Mouse (Mus musculus) frontal cortex, postnatal 10 days (tissue): ENCODE data around the gene Fntb.
"Not testable (repeated sequence)": the region's sequence is repeated elsewhere in the genome, so short reads cannot be mapped to it uniquely, and the experiment has no call there.

Experiments used
- DNase-seq, 2 experiments: peaks; one replicate each; pipeline ENCODE4 v3.0.0; 2022; ENCODE audit warnings: low spot score in 2 of 2, mixed read lengths in 1 of 2

Fntb gene

DNA sequence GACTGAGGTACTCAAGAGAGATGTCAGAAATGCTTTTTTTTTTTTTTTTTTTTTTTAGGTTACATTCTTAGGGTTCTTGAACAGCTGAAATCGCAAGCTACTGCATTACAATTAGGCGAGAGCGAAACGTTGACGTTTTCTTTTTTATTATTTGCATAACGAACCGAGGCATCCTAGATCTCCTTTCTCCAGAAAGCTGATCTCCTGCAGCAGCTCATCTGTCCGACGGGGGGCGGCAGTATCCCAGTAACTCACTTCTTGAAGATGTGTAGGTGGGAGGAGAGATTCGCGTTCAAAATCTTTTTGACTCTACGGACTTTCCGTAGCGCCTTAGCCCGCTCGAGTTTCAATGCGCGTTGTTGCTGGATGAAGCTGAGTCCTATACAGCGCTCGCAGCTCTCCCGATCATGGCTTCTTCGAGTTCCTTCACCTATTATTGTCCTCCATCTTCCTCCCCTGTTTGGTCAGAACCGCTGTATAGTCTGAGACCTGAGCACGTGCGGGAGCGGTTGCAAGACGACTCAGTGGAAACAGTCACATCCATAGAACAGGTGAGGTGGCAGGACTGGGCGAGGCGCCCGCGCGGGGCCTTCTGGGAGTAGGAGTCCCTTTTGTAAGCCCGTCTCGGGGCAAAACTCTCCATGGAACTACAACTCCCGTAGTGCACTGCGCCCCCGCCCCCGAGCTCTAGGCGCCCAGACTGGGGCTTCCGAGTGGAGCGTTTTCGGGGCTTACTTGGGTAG is 71.9 kb downstream of the Fntb start:
- peak; percentile 96 for DNase-seq

DNA sequence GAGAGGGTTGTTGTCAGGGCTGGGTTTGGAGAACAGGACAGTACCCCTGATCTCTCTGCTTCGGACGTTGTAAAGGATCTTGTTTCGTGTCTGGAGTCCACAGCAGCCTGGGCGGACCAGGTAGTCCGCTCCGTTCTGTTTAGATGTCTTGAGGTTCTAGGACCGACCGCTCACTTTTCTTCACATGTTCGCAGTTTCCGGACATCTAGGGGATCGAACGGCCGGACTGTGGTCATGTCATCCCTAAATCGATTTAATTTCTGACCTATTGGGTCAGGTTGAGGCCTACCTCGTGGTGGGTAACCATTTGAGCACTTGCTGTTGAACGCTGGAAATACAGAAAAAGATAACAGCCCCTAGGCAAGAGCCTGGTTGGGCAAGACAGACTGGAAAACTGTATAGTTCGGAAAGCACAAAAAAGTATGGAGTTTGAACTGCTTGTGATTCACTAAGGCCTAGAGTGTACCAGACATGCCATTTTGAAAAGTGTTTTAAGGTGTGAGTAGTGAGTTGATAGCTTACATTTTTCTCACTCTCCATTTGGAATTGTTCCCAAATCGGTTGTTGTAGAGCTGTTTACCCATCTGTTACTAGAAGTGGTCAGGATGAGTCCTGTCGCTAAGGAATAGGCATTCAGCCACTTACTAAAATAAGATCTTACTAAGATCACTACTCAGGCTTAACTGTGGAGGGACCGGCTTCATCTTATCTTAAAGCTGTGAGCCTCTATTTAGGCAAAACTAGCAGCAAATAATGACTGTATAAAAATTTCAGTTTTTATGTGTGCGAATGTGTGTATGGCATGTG is 72.7 kb downstream of the Fntb start:
- no peak for DNase-seq

DNA sequence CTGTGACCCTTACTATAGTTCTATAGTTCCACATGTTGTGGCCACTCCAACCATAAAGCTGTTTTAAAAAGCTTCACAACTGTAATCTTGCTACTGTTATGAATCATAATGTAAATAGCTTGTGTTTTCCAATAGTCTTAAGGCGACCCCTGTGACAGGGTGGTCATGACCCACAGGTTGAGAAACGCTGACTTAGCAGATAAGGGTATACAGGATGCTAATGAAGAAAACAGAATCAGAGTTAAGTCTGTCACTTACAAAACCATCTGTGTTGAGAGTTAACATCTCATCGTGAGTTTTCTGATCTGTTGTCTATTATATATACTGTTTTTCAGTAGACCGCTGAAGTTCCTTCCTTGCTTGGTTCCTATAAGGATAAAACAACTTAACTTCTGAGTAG is 73.9 kb downstream of the Fntb start:
- no peak for DNase-seq

DNA sequence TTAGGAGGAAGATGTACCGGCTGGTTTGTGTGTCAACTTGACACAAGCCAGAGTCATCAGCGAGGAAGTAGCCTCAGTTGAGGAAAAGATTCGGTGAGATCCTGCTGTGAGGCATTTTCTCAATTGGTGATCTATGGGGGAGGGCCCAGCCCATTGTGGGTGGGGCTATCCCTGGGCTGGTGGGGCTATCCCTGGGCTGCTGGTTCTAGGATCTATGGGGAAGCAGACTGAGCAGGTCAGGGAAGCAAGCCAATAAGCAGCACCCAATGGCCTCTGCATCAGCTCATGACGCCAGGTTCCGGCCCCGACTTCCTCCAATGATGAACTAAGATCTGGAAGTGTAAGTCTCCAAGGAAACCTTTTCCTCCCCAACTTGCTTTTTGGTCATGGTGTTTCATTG is 74.7 kb downstream of the Fntb start:
- no peak for DNase-seq

DNA sequence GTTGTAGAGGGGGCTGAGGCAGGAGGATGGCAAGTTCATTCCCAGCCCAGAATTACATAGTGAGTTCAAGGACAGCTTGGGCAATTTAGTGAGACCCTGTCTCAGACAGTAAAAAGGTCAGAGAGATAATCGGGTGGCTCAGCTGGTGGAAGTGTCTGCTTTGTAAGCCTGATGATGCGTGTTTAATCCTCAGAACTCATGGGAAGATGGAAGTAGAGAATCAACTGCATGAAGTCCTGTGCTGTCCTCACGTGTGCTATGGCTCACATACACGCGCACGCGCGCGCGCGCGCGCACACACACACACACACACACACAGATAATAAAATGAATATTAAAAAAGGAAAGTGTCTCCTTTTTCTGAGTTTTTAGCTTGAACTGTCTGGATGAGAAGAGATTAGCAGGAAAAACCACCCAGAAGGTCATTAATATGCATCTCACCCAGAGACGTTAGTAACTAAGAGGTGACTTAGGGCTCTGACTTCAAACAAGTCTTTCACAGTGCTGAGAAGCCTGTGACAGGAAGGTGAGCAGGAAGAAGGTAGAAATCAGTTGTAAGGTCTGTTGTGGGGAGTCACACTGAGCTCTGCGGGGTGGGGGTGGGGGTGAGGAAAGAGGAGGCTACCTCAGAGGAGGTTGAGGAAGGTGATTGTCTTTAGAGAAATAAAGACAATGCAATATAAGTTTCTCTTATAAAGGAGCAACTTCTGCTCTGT is 79.1 kb downstream of the Fntb start:
- DNase-seq = no peak

DNA sequence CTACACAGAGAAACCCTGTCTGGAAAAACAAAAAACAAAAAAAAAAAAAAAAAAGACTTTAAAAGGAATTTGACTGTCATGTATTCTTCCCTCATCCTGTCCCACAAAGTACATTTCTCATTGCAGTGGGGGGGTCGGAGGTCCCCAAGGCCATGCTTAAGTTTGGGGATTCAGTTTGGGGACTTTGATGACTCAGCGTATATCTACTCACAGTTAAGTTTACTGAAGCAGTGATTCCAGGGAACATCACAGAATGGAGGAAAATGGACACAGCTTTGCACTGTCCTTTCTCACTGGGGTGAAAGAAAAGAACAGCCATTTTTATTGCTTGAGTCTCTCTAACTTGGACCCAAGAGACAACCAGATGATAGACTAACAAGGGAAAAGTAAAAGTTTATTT is 87.0 kb downstream of the Fntb start:
- no peak for DNase-seq

DNA sequence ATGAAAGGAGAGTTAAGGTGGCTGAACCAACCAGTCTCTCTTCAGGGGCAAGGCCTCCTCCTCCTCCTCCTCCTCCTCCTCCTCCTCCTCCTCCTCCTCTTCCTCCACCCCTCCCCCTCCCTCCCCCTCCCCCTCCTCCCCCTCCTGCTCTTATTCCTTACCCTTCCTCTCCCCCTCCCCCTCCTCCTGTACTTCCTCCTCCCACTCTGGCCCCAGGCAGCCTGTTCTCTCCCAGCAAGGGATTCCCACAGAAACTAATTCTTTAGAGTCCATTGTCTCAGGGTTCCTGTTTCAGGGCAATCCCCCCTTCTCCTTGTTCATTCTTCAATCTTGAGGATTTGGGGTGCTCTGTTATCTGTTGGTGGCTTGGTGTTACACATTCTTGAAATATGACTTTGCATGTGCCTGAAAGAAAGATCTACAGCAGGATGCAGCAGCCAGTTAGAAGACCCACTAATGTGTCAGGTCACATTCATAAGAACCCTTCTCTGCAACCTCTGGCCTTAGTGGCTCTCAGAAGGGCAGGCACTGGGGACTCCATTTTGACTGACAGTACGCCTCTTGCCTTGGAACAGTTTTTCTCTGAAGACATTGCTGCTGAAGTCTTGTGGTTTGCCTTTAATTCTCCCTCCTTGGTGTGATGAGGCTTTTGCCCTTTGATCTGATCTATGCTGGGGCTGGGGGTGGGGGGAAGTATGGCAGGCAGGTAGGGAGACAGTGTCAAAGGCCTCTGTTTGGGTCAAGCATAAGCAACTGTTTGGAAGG is 88.2 kb downstream of the Fntb start:
- no peak for DNase-seq

DNA sequence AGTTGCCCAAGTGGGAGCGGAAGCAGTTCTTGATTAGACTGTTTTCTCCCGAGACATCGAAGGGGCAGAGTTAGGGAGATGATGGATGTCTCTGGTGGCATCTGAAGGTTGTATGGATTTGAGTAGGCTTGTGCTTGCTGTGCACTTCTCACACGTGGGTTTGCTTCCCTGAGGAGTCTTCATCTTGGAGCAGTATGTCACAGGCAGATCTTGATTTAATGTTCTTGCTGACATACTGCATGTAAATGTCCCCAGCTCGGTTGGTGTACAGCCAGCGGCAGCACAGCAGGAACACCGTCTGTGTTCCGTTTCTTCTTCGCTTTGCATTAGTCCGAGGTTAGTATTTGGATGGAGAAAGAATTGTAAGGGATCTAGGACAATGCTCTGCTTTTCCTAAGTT is 91.7 kb downstream of the Fntb start:
- DNase-seq = no peak

DNA sequence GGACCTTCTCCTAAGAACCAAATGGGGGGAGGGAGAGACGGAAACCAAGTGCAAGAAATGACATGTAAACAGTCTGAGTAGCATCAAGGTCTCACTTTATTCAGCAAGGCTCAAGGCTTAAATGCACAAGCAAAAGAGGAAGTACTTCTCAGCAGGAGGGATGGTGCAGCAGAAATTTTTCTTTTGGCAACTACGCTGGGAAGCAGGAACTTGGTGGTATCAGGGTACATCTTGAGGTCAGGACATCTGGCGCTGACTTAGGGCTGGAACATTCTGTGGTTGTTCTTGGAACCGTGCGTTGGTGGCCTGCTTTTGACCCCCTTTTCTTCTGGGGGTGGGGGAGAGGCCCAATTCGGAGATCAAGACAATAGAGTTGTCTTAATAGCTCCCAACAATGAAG is 93.4 kb downstream of the Fntb start:
- DNase-seq = not testable (repeated sequence)

DNA sequence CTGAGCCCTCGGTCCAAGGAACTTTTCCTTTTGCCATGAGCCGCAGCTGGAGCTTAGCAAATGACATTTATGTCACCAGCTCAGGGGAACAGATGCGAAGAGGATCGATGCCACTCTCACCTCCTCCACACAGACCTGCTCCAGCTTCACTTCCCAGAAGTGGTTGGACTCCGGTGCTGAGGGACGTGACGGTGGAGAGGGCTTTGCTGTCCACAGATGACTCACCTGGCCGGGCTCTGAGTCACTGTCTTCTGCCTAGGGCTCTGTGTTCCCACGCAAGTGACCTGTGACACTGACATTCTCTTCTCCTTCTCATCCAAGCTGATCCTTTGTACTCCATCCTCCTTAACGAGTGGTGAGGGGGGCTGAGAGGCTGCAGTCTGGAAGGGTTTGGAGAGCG is 98.3 kb downstream of the Fntb start:
- no peak for DNase-seq

DNA sequence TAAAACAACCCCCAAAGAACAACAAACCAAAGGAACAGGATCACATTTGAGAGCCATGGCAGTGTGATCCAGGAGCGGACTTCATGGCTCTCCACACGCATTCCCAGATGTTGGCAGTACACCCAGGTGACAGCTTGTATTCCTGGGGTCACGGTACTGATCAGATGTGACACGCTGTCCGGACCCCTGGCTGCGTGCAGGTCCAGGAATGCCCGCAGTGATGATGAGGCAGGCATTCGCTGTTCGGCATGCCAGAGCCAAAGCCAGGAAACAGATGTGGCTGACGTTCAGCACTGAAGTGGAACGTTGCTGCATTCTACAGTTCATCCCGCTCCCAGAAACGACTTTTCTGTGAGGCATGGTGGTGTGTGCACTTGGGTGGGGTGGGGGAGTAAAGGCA is 99.9 kb downstream of the Fntb start:
- DNase-seq = no peak

DNA sequence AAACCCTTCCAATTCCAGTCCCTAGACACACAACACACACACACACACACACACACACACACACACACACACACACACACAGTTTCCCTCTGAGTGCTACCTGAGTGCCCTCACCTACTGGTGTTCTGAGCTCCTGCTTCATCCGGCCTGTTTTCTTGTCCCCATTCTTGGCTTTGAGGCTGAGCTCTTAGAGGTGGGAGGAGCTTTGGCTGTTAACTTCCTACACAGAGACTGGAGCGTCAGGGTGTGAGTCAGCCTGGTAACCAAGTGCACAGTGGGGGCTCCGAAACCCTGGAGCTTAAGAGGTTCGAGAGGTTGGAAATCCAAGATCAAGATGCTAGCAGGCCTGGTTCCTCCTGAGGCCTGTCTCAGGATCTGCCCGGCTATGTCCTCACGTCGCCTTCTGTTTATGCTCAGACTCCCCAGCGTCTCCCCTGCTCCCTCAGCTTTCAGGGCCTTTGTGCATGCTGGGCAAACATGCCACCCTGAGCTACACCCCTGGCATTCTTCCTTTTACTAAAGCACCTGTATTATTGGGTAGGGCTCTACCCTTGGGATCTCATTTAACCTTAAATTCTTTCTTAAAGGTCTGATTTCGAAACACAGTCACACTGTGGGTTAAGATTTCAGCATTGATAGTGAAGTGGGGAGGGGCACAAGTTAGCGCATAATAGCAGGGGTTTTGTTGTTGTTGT is 102.3 kb downstream of the Fntb start:
- peak in 1 of 2 experiments; percentile 14 for DNase-seq

DNA sequence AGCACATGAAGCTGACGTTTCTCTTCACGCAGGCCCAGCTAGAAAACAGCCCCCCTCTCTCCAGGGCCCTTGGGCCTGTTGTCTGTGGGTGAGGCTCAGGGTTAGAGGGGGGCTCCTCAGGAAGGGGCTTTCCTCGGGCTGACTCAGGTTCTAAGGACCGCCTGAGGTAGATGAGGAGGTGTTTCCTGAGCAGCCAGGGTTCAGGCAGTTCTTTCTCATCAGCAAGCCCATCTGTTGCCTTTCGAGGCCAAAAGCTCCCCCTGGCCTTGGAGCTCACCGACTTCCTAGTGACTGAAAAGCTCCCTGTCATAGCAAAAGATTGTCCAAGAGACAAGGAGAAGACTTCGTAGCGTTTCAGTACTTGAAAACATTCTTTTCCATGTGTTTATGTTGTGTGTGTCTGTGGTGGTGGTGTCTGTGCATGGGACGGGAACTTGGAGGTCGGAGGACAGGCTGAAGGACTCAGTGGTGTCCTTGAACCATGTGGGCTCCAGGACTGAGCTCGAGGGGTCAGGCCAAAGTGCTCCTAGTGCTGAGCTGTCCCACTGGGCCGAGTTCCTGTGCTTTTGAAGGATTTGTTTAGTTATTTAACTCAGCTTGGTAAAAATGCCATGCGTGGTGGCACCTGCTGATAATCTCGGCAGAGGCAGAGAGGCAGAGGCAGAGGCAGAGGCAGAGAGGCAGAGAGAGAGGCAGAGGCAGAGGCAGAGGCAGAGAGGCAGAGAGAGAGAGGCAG is 103.2 kb downstream of the Fntb start:
- no peak for DNase-seq

DNA sequence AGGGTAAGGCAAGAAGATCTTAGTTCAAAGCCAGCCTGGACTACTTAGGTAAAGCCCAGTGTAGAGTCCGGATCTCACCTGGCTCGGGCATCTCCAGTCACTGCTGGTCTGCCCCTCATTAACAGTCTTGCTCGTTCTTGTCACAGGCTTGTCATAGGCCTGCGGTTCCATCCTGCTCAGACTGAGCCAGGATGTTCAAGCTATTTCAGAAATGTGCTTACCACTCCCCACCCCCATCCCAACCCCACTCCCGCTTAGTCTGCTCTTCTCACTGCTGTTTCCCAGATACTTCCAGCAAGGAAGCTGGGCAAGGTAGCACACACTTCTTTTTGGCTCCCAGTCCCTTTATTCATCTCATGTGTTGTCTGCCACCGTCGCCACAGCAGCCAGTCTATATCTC is 104.2 kb downstream of the Fntb start:
- DNase-seq = no peak

DNA sequence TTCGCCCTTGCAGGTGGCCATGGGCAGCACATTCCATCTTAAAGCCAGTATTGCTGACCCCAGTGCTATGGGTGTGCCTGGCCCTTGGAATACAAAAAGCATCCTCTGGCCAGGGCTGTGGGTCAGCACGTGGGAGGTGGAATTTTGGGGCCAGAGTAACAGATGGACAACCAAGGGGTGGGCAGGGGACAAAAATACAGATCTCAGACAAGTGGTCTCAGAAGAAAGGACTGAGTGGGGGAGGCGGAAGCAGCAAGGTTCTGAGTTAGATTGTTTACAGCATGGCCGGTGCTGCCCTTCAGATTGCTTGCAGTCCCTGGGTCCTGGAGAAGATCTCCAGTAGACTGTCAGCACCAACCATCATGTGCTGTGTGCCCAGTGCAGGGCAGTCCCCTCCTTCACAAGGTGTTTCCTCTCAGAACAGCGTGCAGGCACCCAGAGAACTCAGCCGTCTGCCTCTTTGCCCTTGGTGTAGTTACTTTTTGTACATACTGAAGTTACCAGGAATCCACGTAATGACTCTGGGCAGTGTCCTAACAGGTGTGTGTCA is 107.5 kb downstream of the Fntb start:
- no peak for DNase-seq

DNA sequence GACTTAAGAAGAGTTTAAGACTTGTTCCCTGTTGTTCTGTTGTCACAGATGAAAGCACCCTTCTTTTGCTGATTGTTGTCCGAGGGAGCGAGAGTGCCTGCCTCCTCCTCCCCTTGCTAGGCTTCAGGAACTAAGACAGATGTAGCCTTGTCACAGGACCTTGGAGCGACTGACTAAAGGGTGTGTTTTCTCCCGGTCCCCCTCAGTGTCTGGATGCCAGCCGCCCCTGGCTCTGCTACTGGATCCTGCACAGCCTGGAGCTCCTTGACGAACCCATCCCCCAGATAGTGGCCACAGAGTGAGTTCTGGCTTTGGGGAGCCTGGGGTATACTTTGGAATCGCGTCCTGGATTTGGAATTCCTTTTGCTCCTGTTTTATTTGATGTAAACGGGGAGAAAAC is 109.4 kb downstream of the Fntb start:
- DNase-seq = no peak

DNA sequence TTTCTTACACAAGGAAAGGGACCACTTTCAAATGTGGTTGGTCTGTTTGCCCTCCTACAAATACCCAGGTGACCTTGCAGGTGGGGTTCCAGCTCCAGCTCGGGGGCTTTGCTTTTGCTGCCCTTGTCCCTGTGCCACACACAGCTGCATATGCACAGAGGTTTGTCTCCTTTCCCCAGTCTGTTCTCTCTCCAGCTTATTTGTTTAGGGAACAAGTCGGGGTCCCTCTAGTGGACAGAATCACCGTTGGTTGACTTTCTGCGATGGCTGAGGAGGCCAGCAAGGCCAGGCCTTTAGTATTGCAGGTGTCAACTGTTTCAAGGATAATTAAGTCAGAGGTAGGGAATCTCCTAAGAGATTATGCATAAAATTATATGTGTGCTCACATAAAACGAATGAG is 113.9 kb downstream of the Fntb start:
- peak in 1 of 2 experiments; percentile 40 for DNase-seq

DNA sequence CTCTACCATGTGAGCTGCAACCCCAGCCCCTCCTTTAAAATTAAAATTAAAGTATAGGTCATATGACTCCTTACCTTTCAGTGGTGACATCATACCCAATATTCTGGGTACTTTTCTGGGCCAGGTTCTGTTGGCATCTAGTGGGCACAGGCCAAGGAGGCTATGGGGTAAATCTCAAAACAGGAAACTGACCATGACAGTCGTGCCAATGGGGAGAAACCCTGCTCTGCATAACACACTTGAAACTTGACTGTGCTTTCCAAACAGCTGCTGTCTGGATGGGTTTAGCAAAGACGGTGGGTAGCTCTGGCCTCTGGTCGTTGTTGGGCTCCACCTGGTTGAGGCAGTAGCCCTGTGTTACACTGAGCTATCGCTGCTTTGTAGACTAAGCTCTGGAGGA is 114.7 kb downstream of the Fntb start:
- DNase-seq = no peak

DNA sequence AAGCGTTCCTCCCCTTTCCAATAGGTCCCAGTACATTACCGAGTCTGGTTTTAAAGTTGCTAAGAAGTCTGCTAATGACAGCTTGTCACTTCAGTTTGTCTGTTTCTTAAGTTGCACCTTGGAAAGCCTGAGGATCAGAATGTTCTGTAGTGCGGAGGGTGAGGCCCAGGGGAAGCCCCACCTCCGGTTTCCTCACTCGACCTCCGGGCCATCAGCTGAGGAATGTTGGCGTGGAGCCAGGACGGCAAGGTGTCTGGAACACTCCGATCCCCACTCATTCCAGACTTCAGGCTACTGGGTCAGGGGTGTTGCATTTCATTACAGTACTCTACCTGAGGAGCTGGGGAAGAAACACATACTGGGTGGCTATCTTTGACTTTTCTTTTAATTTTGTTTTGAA is 118.4 kb downstream of the Fntb start:
- DNase-seq = no peak

DNA sequence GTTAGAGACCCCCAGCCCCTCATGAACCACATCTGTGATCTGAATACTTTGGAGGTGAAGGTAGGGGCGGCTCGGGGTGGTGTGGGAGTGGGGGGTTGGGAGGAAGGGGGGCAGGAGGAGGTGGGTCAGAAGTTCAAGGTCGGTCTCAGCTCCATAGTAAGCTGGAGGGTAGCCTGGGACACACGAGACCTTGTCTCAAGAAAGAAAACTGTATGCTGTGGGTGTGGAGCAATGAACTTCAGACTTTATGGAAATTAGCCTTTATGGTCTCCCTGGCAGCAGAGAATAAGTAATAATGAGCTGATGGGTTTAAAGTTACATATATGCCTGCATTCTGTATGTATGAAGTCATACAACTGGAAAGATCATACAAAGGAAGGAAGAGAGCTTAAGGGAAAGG is 119.7 kb downstream of the Fntb start:
- no peak for DNase-seq
